8 mouse cellular contexts compared by ENCODE assay signal in the genomic region with DNA sequence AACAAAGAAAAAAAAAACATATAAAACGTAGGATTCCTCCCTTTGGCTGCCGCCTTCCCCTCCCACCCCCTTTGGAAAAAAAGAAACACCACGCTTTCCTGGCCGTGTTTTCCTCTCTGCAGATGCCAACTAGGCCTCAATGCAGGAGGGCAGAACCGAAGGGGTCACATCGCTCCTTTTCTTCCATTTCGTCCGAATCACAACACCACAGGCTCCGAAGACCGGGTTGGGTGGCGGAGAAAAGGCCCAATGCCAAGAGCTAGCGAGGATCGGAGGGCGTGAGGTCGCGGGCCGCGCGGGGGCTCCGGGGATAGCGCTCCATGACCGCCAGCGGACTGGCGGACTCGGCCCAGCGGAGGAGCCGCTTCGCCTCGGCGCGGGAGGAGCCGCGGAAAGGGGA. TPM values are rescaled to one million over a fixed set of nuclear protein-coding genes. Genes with fewer than 3 reads are reported as not detected.
DNase-seq lines count a peak whose midpoint lies in the region; ATAC-seq and TF ChIP-seq lines count a peak whose summit lies in the region.

No protein-coding gene starts in this region.

- H3K4me3 ChIP-seq in kidney, postnatal 0 days (replicated peaks; ENCODE audit: low read depth, low read length) = peak overlapping the region; percentile 88
- peak overlapping the region; percentile 95 for H3K4me3 ChIP-seq in forebrain, embryonic 14.5 days (ENCODE audit: low read depth, low read length)
- H3K4me3 ChIP-seq in limb, embryonic 13.5 days = peak overlapping the region; percentile 91
- H3K4me3 ChIP-seq in neural tube, embryonic 13.5 days = peak overlapping the region; percentile 93

- H3K4me1 ChIP-seq in kidney, postnatal 0 days (replicated peaks; ENCODE audit: insufficient read depth, low read length) = peaks cover 48% of the 10 kb centered on the region
- peaks cover 53% of the 10 kb centered on the region for H3K4me1 ChIP-seq in forebrain, embryonic 14.5 days (ENCODE audit: control insufficient read depth, insufficient read depth, low read length)
- peaks cover 64% of the 10 kb centered on the region for H3K4me1 ChIP-seq in limb, embryonic 13.5 days
- H3K4me1 ChIP-seq in neural tube, embryonic 13.5 days (replicated peaks) = peaks cover 69% of the 10 kb centered on the region

- no peaks in the 10 kb centered on the region for H3K9me3 ChIP-seq in kidney, postnatal 0 days (replicated peaks; ENCODE audit: low read length)
- H3K9me3 ChIP-seq in forebrain, embryonic 14.5 days (replicated peaks; ENCODE audit: control insufficient read depth, low read length) = no peaks in the 10 kb centered on the region
- no peaks in the 10 kb centered on the region for H3K9me3 ChIP-seq in limb, embryonic 13.5 days
- H3K9me3 ChIP-seq in neural tube, embryonic 13.5 days = no peaks in the 10 kb centered on the region

- peak overlapping the region; percentile 78 for H3K4me2 ChIP-seq in kidney, postnatal 0 days (ENCODE audit: low read length)
- H3K4me2 ChIP-seq in forebrain, embryonic 14.5 days (ENCODE audit: low read length) = peak overlapping the region; percentile 63
- peak overlapping the region; percentile 86 for H3K4me2 ChIP-seq in limb, embryonic 13.5 days (replicated peaks)
- H3K4me2 ChIP-seq in neural tube, embryonic 13.5 days = peak overlapping the region; percentile 87

- DNase-seq in kidney, postnatal 0 days (ENCODE audit: low spot score) = peak; percentile 58
- no peak for DNase-seq in kidney, postnatal 36 days
- peak; percentile 45 for DNase-seq in R1 (ENCODE audit: low read depth, low spot score)
- peak; percentile 22 for DNase-seq in forebrain, embryonic 14.5 days (ENCODE audit: low spot score)

- WGBS in kidney, postnatal 0 days = under 1% methylated on average over 31 of the region's 33 CpGs
- under 1% methylated on average over 29 of the region's 33 CpGs for WGBS in forebrain, embryonic 14.5 days
- WGBS in limb, embryonic 13.5 days = under 1% methylated on average over 33 of the region's 33 CpGs
- under 1% methylated on average over 33 of the region's 33 CpGs for WGBS in neural tube, embryonic 13.5 days

- TF ChIP-seq CTCF in kidney, postnatal 0 days (IDR thresholded peaks at IDR 0.05; ENCODE audit: low read depth) = no peak

- no peaks in the 10 kb centered on the region for H3K27me3 ChIP-seq in kidney, postnatal 0 days (ENCODE audit: insufficient read depth, low read length)
- no peaks in the 10 kb centered on the region for H3K27me3 ChIP-seq in forebrain, embryonic 14.5 days (replicated peaks; ENCODE audit: control insufficient read depth, insufficient read depth, low read length)
- no peaks in the 10 kb centered on the region for H3K27me3 ChIP-seq in limb, embryonic 13.5 days
- no peaks in the 10 kb centered on the region for H3K27me3 ChIP-seq in neural tube, embryonic 13.5 days

- no peak for ATAC-seq in kidney, postnatal 0 days (replicated peaks; ENCODE audit: low FRiP score, low read depth)
- ATAC-seq in forebrain, embryonic 14.5 days = no peak
- no peak for ATAC-seq in limb, embryonic 13.5 days (ENCODE audit: low FRiP score, low read depth)
- no peak for ATAC-seq in neural tube, embryonic 13.5 days (ENCODE audit: low read depth)
- no peak for ATAC-seq in activated CD4-positive, CD25-positive, alpha-beta regulatory T cell, adult 4 months
- no peak for ATAC-seq in erythroid progenitor cell, adult 5-6 weeks (replicated peaks; ENCODE audit: low FRiP score, poor library complexity, severe bottlenecking)

- peak overlapping the region; percentile 89 for H3K27ac ChIP-seq in kidney, postnatal 0 days
- H3K27ac ChIP-seq in forebrain, embryonic 14.5 days (ENCODE audit: low read depth, low read length) = peak overlapping the region; percentile 90
- peak overlapping the region; percentile 96 for H3K27ac ChIP-seq in limb, embryonic 13.5 days
- peak overlapping the region; percentile 96 for H3K27ac ChIP-seq in neural tube, embryonic 13.5 days (replicated peaks)

- H3K36me3 ChIP-seq in kidney, postnatal 0 days (ENCODE audit: insufficient read depth, low read length) = no peaks in the 10 kb centered on the region
- H3K36me3 ChIP-seq in forebrain, embryonic 14.5 days (ENCODE audit: control insufficient read depth, insufficient read depth, low read length) = no peaks in the 10 kb centered on the region
- H3K36me3 ChIP-seq in limb, embryonic 13.5 days = no peaks in the 10 kb centered on the region
- 0 out of 2 replicates have a peak, but pooled peaks cover 3% of the 10 kb centered on the region for H3K36me3 ChIP-seq in neural tube, embryonic 13.5 days

- H3K9ac ChIP-seq in kidney, postnatal 0 days (ENCODE audit: low read depth, low read length) = peak overlapping the region; percentile 92
- peak overlapping the region; percentile 90 for H3K9ac ChIP-seq in forebrain, embryonic 14.5 days (ENCODE audit: low read length)
- H3K9ac ChIP-seq in limb, embryonic 13.5 days = peak overlapping the region; percentile 96
- H3K9ac ChIP-seq in neural tube, embryonic 13.5 days = peak overlapping the region; percentile 95

RNA-seq across cellular contexts. Expression of a gene that starts 0.5 kb away (rescaled TPM):
- 18.8 and 19.0 TPM in 2 replicates for polyA plus RNA-seq in kidney, postnatal 0 days (2015; fragmentation: Nextera tagmentation; extraction: Ambion mirVana)
- 14.7 and 15.2 TPM in 2 replicates for polyA plus RNA-seq in forebrain, embryonic 14.5 days (2014; fragmentation: Nextera tagmentation; extraction: Ambion mirVana)
- 24.8 and 26.7 TPM in 2 replicates for polyA plus RNA-seq in limb, embryonic 13.5 days (2015; fragmentation: Nextera tagmentation; extraction: Ambion mirVana)
- polyA plus RNA-seq in neural tube, embryonic 13.5 days (2015; fragmentation: Nextera tagmentation; extraction: Ambion mirVana) = 20.9 and 21.3 TPM in 2 replicates
- polyA plus RNA-seq in activated CD4-positive, CD25-positive, alpha-beta regulatory T cell, adult 4 months (2017; shearing (Covaris generic)) = 1 to 10 TPM; 2.9 to 3.6 TPM
- total RNA-seq in erythroid progenitor cell, adult 5-6 weeks (2015; ENCODE audit: low replicate concordance) = 17.7 and 18.4 TPM in 2 replicates
- 17.3 and 27.6 TPM in 2 replicates for total RNA-seq in erythroid progenitor cell, adult 5-6 weeks (2017; ENCODE audit: low replicate concordance)

RNA-seq across cellular contexts. Expression of a gene that starts 3.5 kb away (rescaled TPM):
- 24.3 and 26.9 TPM in 2 replicates for polyA plus RNA-seq in kidney, postnatal 0 days (2015; fragmentation: Nextera tagmentation; extraction: Ambion mirVana)
- polyA plus RNA-seq in forebrain, embryonic 14.5 days (2014; fragmentation: Nextera tagmentation; extraction: Ambion mirVana) = 36.2 and 43.5 TPM in 2 replicates
- polyA plus RNA-seq in limb, embryonic 13.5 days (2015; fragmentation: Nextera tagmentation; extraction: Ambion mirVana) = 37.1 and 40.8 TPM in 2 replicates
- 38.1 and 40.9 TPM in 2 replicates for polyA plus RNA-seq in neural tube, embryonic 13.5 days (2015; fragmentation: Nextera tagmentation; extraction: Ambion mirVana)
- 10 to 100 TPM; 21.2 to 24.9 TPM for polyA plus RNA-seq in activated CD4-positive, CD25-positive, alpha-beta regulatory T cell, adult 4 months (2017; shearing (Covaris generic))
- total RNA-seq in erythroid progenitor cell, adult 5-6 weeks (2015; ENCODE audit: low replicate concordance) = 43.6 and 63.1 TPM in 2 replicates
- total RNA-seq in erythroid progenitor cell, adult 5-6 weeks (2017; ENCODE audit: low replicate concordance) = 64.1 and 94.1 TPM in 2 replicates

RNA-seq across cellular contexts. Expression of a gene that starts 16.5 kb away (rescaled TPM):
- 264 TPM in 2 replicates for polyA plus RNA-seq in kidney, postnatal 0 days (2015; fragmentation: Nextera tagmentation; extraction: Ambion mirVana)
- polyA plus RNA-seq in forebrain, embryonic 14.5 days (2014; fragmentation: Nextera tagmentation; extraction: Ambion mirVana) = 299 and 300 TPM in 2 replicates
- 221 and 226 TPM in 2 replicates for polyA plus RNA-seq in limb, embryonic 13.5 days (2015; fragmentation: Nextera tagmentation; extraction: Ambion mirVana)
- 263 and 294 TPM in 2 replicates for polyA plus RNA-seq in neural tube, embryonic 13.5 days (2015; fragmentation: Nextera tagmentation; extraction: Ambion mirVana)
- 100 to 1,000 TPM; 217 to 224 TPM for polyA plus RNA-seq in activated CD4-positive, CD25-positive, alpha-beta regulatory T cell, adult 4 months (2017; shearing (Covaris generic))
- 70.8 and 73.9 TPM in 2 replicates for total RNA-seq in erythroid progenitor cell, adult 5-6 weeks (2015; ENCODE audit: low replicate concordance)
- 54.8 and 62.5 TPM in 2 replicates for total RNA-seq in erythroid progenitor cell, adult 5-6 weeks (2017; ENCODE audit: low replicate concordance)

RNA-seq across cellular contexts. Expression of a gene that starts 28.2 kb away (rescaled TPM):
- 51.7 and 52.7 TPM in 2 replicates for polyA plus RNA-seq in kidney, postnatal 0 days (2015; fragmentation: Nextera tagmentation; extraction: Ambion mirVana)
- polyA plus RNA-seq in forebrain, embryonic 14.5 days (2014; fragmentation: Nextera tagmentation; extraction: Ambion mirVana) = 111 and 118 TPM in 2 replicates
- polyA plus RNA-seq in limb, embryonic 13.5 days (2015; fragmentation: Nextera tagmentation; extraction: Ambion mirVana) = 55.1 and 59.5 TPM in 2 replicates
- polyA plus RNA-seq in neural tube, embryonic 13.5 days (2015; fragmentation: Nextera tagmentation; extraction: Ambion mirVana) = 82.6 and 85.6 TPM in 2 replicates
- 10 to 100 TPM; 16.2 to 17.6 TPM for polyA plus RNA-seq in activated CD4-positive, CD25-positive, alpha-beta regulatory T cell, adult 4 months (2017; shearing (Covaris generic))
- total RNA-seq in erythroid progenitor cell, adult 5-6 weeks (2015; ENCODE audit: low replicate concordance) = 3.6 and 6.3 TPM in 2 replicates
- 13.0 and 15.4 TPM in 2 replicates for total RNA-seq in erythroid progenitor cell, adult 5-6 weeks (2017; ENCODE audit: low replicate concordance)

RNA-seq across cellular contexts. Expression of a gene that starts 28.4 kb away (rescaled TPM):
- polyA plus RNA-seq in kidney, postnatal 0 days (2015; fragmentation: Nextera tagmentation; extraction: Ambion mirVana) = 0.66 and 1.3 TPM in 2 replicates
- polyA plus RNA-seq in forebrain, embryonic 14.5 days (2014; fragmentation: Nextera tagmentation; extraction: Ambion mirVana) = 3.4 and 5.3 TPM in 2 replicates
- polyA plus RNA-seq in limb, embryonic 13.5 days (2015; fragmentation: Nextera tagmentation; extraction: Ambion mirVana) = 1.4 and 2.2 TPM in 2 replicates
- 5.3 and 6.2 TPM in 2 replicates for polyA plus RNA-seq in neural tube, embryonic 13.5 days (2015; fragmentation: Nextera tagmentation; extraction: Ambion mirVana)
- under 1 TPM in 1 of 2 experiments, not detected in 1; 0.26 TPM for polyA plus RNA-seq in activated CD4-positive, CD25-positive, alpha-beta regulatory T cell, adult 4 months (2017; shearing (Covaris generic))
- 3.2 TPM in 1 of 2 replicates, not detected in the other for total RNA-seq in erythroid progenitor cell, adult 5-6 weeks (2015; ENCODE audit: low replicate concordance)
- total RNA-seq in erythroid progenitor cell, adult 5-6 weeks (2017; ENCODE audit: low replicate concordance) = 4.4 and 8.6 TPM in 2 replicates

Comparison
In these comparisons a context has a peak if more than half of its experiments do, and no peak if none do; other contexts are left out.
1. DNase-seq: peak in kidney, postnatal 0 days (single experiment), R1 (single experiment) and forebrain, embryonic 14.5 days (single experiment); none in kidney, postnatal 36 days (0 of 2).
2. Peak in every context shown above with its lines, with median percentiles within 50 percentile points of each other: H3K27ac ChIP-seq, H3K4me2 ChIP-seq, H3K4me3 ChIP-seq and H3K9ac ChIP-seq.